Mouse (Mus musculus) brown adipose tissue, adult 24 weeks (tissue): Measurements from ENCODE around the gene Itpripl2. TPM values are rescaled to one million over a fixed set of nuclear protein-coding genes. Genes with fewer than 3 reads are reported as not detected.

Experiments used
- H3K27ac ChIP-seq: fragments of 200-500 bp; replicated peaks from 2 replicates; pipeline ENCODE4 v1.5.1; 2012; ENCODE audit warnings: low read depth, mild to moderate bottlenecking, low read length
- H3K4me1 ChIP-seq: fragments of 200-500 bp; 2 replicates; pipeline ENCODE4 v1.6.1; 2012; ENCODE audit warnings: low read length, mixed read lengths; ENCODE audit not compliant: control insufficient read depth, insufficient read depth, insufficient read length
- H3K4me3 ChIP-seq: fragments of 200-500 bp; 2 replicates; pipeline ENCODE4 v1.5.1; 2012; ENCODE audit warnings: low read depth, mild to moderate bottlenecking, low read length, moderate library complexity; ENCODE audit not compliant: insufficient read depth
- polyA plus RNA-seq: library from polyadenylated mRNA; stranded (reverse); fragments of >200 nt; gene quantifications from 2 replicates; pipeline ENCODE4 v1.2.4, GENCODE M21; 2012; ENCODE audit not compliant: missing spikeins, insufficient read depth, insufficient read length

The Itpripl2 gene
- polyA plus RNA-seq, 1 experiment: 7.8 TPM

DNA sequence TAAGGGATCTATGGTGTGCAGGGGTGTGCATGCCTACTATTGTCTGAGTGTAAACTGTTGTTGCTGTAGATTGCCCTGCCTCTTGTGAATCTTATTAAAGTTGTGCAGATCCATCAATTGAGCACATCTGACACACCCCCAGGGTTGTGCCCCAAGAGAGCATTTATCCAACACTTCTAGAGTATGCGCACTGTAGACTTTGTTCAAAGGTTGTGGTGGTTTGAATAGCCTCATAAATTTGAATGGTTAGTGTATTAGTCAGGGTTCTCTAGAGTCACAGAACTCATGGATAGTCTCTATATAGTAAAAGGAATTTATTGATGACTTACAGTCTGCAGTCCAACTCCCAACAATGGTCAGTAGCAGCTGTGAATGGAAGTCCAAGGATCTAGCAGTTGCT, 18.9 kb downstream of the Itpripl2 start:
- Histone ChIP-seq H3K27ac (no peak overlapping the region), H3K4me1 (peaks cover 13% of the 10 kb centered on the region), H3K4me3 (no peak overlapping the region)

DNA sequence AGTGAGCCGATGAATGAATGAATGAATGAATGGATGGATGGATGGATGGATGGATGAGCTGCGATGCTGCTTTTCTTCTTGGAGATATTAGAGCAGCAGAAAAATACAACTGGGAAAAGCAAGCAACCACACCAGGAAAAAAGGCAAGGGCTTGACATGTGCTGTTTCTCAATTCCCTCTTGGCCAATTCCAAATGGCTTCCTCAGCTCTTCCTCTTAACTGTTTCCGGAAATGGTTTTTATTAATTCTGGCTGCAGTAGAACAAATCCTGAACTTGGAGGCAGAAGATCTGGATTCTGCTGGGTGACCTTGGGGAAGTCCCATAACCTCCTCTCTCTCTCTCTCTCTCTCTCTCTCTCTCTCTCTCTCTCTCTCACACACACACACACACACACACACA, 23.7 kb downstream of the Itpripl2 start:
- H3K4me3 ChIP-seq: no peak overlapping the region
- peak overlapping the region; percentile 58; the same call in 1 of the 2 replicates for H3K27ac ChIP-seq
- H3K4me1 ChIP-seq: peaks cover 10% of the 10 kb centered on the region

DNA sequence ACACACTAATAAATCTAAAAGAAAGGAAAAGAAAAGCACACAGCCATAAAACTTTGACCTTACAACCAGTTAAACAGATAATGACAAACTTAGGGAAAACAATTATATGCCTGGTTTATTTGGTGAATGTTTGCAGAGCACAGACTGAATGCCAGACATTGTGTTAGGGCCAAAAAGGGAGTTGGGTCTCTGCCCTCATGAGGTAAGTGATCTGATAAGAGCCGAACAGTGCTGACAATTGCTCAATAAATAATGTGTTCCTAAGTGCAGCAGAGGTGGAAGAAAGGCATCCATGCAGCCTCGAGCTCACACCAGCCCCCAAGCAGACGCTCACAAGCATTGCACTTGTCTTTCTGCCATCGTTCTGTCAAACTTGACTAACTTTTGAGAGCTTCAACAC, 27.3 kb downstream of the Itpripl2 start:
- peaks cover 10% of the 10 kb centered on the region for H3K4me1 ChIP-seq
- H3K27ac ChIP-seq: no peak overlapping the region
- no peak overlapping the region for H3K4me3 ChIP-seq

GRCm38 (mm10) chr7:118462818-118463762, 28.7 kb downstream of the Itpripl2 start:
- Histone ChIP-seq H3K4me1 (peaks cover 7% of the 10 kb centered on the region; the same call in 1 of the 2 replicates), H3K4me3 (no peak overlapping the region), H3K27ac (no peak overlapping the region)

GRCm38 (mm10) chr7:118461400-118462136, 30.2 kb downstream of the Itpripl2 start:
- Histone ChIP-seq H3K27ac (no peak overlapping the region), H3K4me3 (no peak overlapping the region), H3K4me1 (peaks cover 7% of the 10 kb centered on the region; the same call in 1 of the 2 replicates)

DNA sequence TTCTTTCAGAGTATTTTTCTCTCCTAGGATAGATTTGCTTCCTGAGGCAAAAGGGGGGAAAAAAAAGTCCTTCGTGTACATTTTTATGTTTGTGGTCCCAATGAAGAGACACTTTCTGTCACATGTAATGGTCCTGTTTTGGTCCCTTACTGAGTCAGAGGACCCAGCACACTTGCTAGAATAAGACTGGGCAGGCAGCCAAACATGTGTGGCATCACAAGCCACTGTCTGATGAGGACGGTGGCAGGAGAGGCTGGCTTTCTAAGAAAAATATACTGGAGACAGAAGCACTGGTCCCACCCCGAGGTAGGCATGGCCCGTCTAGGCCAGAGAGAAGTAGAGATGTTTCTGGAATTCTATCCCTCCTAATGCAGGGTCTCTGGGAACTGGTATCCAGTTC, 38.1 kb downstream of the Itpripl2 start:
- no peaks in the 10 kb centered on the region for H3K4me1 ChIP-seq
- no peak overlapping the region for H3K27ac ChIP-seq
- H3K4me3 ChIP-seq: no peak overlapping the region

DNA sequence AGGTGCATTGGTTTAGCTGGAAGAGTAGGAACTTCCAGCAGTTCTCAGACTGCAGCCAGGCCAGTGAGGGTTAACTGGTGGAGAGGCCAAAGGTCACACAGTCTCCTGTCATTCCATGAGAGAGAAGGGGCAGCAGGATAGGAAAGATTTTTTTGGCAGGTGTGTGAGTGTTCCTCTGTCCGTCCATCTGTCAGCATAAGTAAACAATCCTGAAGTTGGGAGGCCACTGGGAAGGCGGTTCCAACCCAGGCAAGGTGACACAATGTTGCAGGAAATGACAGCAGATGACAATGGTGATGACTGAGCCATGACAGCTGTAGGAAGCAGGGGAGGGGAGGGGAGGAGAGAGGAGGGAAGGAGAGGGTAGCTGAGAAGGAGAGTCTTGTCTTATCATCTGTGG, 38.8 kb downstream of the Itpripl2 start:
- H3K4me3 ChIP-seq: no peak overlapping the region
- no peaks in the 10 kb centered on the region for H3K4me1 ChIP-seq
- no peak overlapping the region for H3K27ac ChIP-seq

DNA sequence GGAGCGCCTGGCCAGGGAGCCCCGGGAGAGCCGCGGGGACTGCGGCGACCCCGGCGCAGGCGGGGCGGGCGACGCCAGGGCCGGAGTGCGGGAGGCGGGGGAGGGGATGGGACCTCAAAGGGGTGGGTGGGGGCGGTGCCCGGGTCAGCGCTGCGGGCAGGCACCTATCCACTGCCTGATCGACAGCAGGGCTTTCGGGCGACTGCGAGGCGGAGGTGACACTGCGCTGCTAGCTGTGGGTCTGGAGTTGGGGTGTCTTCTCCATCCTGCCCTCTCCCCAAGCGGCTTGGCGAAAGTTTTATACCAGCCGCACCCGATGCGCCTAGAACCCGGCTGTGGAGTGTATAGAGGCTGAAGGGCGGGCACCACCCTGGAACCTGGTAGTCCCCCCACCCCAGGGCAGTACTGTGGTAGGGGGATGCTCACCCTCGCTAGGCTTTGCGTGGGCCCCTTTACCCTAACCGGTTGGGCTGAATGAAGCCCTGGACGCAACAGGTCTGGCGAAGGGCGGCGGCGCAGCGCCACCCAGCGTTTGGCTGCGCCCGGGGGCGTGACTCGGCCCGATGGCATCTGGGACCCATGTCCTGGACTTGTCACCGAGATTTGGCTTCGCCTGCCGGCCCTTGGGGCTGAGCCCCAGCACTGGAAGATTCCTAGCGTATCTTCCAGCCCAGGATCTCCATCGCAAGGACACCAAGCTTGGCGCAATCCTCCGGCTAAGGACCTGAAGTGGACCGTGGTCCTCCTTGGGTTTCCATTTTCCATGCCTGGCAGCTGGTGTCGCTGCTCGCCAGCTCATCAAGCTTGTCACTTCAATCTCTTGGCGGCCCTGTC, 43.4 kb downstream of the Itpripl2 start, which contains the start of gene Syt17:
Gene Syt17 (minus strand): TSS at position 89 of the 834 bp plus-strand sequence.
- Histone ChIP-seq H3K4me3 (peak within 1 kb of the TSS; percentile 40), H3K27ac (no peak within 1 kb of the TSS)

DNA sequence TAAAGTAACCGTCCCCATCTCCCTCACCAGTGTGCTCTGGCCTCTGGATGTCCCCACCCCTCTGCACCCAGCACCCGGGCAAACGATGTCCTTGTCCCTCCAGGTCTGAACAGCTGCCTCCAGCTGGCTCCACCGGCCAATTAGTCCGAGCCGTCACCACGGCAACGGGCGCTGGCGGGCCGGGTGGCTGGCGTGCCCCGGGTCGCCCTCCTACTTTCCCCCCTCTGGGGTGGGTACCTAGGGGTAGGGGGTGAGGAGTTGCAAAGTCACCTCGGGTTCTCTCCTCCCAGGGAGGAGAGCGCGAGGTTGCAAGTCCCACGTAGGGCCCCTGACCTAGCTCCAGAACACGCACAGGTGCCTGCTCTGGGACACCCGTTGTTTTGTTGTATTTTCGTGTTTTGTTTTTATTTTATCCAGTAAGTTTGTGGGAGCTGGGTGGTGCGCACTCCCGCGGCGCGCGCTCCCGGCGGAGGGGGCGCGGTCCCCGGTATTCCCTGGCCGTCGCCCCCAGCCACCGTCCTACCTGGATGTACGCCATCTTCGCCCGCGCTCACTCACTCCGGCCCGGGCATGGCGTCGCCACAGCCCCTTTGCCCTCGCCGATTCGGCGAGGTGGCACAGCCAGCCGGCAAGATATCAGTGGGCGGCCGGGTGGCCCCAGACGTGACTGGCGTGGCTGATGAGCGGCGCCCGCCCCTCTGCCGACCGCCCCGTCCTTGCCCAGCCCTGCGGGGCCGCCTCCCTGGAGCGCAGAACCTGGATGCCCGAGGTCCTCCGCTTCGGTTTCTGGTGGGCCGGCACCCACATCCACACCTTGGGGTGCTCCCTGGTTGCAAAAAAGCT, 44.3 kb downstream of the Itpripl2 start:
- Histone ChIP-seq H3K27ac (no peak overlapping the region), H3K4me1 (no peaks in the 10 kb centered on the region), H3K4me3 (peak overlapping the region; percentile 34)

More for the DNA sequence above, 43.4 kb downstream of the Itpripl2 start, which contains the start of gene Syt17:
- H3K4me1 ChIP-seq: no peaks in the 10 kb centered on the region

DNA sequence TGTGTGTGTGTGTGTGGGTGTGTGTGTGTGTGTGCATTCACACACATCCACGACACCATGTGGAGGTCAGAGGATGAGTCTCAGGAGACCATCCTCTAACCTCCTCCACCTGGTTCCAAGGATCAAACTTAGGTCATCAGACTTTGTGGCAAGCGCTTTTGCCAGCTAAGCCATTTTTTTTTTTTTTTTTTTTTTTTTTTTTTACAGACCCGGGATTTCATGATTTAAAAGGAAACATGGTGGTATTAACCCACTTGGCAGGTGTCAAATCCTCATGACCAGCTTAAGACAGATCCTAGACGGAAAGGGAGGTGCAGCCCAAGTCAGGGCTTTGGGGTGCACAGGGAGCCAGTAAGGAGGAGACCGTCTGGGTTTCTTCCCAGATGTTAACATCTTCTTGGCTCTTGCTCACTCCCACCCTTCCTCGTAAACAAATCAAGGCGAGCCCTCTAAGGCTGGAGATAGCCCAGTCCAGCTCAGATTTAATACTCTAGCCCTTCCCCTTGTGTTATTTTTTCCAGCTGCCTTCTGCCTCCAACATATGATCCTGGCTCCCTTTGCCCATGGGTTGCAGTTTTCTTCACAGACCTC, 47.8 kb downstream of the Itpripl2 start:
- Histone ChIP-seq H3K4me1 (no peaks in the 10 kb centered on the region), H3K4me3 (no peak overlapping the region), H3K27ac (no peak overlapping the region)

DNA sequence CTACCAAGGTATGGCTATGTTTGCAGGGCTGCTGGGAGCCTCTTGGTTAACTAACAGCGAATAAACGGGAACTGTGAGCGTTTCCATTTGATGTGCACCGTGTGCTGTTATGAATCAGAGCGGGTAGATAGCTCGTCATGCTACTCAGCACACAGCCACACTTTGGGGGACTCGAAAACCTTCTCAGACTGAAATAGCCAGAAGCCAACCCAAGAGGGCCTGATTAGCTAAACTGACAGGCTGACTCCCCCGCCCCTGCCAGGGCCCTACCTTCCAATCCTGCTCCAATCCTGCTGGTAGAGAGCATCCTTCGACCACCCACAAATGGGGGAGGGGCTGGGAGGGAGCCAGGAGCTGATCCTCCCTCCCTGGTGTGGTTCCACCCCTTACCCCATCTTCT, 48.4 kb downstream of the Itpripl2 start:
- Histone ChIP-seq H3K27ac (no peak overlapping the region), H3K4me3 (no peak overlapping the region)

GRCm38 (mm10) chr7:118441535-118441934, 50.2 kb downstream of the Itpripl2 start:
- H3K27ac ChIP-seq: no peak overlapping the region
- H3K4me1 ChIP-seq: no peaks in the 10 kb centered on the region
- no peak overlapping the region for H3K4me3 ChIP-seq

More for the DNA sequence above, 48.4 kb downstream of the Itpripl2 start:
- H3K4me1 ChIP-seq: no peaks in the 10 kb centered on the region

DNA sequence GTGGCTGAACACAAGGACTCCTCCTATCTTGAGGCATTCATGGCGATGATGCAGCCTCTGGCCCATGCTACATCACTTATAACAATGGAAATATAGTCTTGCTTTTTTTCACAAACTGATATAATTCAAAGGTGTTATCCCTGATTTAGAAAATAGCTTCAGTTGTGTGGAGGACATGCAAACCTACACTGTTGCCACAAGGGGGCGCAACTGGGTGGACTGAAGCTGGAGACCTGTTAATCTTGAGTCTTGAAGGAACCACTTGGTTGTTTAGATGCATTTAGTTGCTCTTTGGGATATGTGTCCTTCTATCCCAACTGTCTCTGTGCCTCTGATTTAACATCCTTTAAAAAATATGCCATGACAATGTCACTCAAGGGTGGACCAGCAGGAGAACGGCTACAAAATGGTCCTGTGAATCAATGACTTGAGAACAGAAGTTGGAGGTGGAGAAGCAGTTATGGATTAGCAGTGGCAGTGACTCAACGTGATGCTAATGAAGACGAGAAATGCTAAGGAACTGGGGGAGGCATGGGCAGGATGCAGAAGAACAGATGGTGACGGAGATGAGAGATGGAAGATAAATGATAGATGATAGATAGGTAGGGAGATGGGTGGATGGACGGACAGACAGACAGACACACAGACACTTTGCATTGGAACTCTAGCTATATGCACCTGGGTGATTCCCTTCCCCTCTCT, 54.5 kb downstream of the Itpripl2 start:
- no peak overlapping the region for H3K27ac ChIP-seq
- H3K4me3 ChIP-seq: no peak overlapping the region
- no peaks in the 10 kb centered on the region for H3K4me1 ChIP-seq
